Mouse (Mus musculus) testis, adult 2 months (tissue): ENCODE results near the gene Kri1.

Source experiments
- CTCF ChIP-seq: fragments of 200-500 bp; IDR thresholded peaks from 2 replicates; pipeline ENCODE4 v1.5.1; 2012; ENCODE audit warnings: low read depth, mild to moderate bottlenecking, inconsistent platforms, low read length, moderate library complexity; ENCODE audit not compliant: control insufficient read depth, insufficient read depth, insufficient replicate concordance
- POLR2A ChIP-seq: fragments of 200-500 bp; IDR thresholded peaks from 2 replicates; pipeline ENCODE4 v1.6.1; 2012; ENCODE audit warnings: low read depth, mild to moderate bottlenecking, inconsistent platforms, low read length, moderate library complexity; ENCODE audit not compliant: control insufficient read depth

DNA sequence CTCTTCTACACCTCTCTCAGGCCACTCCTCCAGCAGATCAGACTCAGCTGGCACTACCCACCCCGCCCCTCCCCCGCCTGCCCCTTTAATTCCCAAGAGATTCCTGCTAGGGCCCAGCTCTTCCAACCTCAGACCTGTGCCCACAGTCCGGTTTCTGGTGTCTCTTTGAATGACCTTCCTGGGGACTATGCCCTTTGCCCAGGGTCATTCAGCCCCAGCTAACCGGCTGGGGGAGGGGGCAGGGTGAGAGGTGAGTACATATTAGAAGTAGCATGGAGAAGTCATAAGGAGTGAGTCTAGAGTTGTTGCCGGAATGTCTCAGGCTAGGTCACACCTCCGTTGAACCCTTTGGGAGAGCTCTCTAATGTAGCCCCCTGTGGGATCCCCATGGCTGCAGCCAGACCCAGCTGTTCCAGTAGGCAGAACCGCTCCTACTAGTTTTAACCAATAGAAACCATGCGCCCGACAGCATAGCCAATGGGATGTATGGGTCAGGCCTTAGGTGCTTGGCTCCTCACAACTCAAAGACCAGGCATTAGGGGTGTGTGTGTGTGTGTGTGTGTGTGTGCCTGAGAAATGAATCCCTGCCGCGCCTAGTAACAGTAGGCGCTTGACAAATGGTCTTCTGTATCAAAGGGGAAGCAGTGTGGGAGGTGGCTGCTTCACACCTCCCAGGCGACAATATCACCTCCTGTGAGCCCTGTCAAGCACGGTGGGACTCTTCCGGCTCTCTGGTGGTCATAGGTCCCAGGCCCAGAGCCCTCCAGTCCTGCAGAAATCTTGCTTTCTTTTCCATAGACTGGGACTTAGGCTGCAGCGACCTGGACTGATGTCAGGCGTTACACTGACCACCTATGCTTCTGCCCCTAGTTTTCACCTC lies 37.9 kb downstream of the Kri1 start:
- TF ChIP-seq CTCF = no peak
- no peak for TF ChIP-seq POLR2A
